Mouse (Mus musculus) ES-Bruce4 (cell line): ENCODE results near the gene Dusp22. TPM values are rescaled to one million over a fixed set of nuclear protein-coding genes. Genes with fewer than 3 reads are reported as not detected.

Experiments used
- H3K27ac ChIP-seq: 2 replicates; pipeline ENCODE4 v1.5.1; 2012; ENCODE audit warnings: low read length, inconsistent platforms; ENCODE audit not compliant: insufficient read depth
- H3K27me3 ChIP-seq: 2 replicates; pipeline ENCODE4 v1.6.1; 2012; ENCODE audit warnings: mild to moderate bottlenecking, low read length, inconsistent platforms; ENCODE audit not compliant: control insufficient read depth, poor library complexity, insufficient read depth, severe bottlenecking
- H3K36me3 ChIP-seq: 2 replicates; pipeline ENCODE4 v1.6.1; 2012; ENCODE audit warnings: inconsistent platforms, mild to moderate bottlenecking, low read length, moderate library complexity; ENCODE audit not compliant: control insufficient read depth, poor library complexity, insufficient read depth, severe bottlenecking
- H3K4me1 ChIP-seq: one replicate; pipeline ENCODE4 v1.8.1; 2011; ENCODE audit warnings: low read length; ENCODE audit not compliant: control insufficient read depth, insufficient read depth
- H3K4me3 ChIP-seq: 2 replicates; pipeline ENCODE4 v1.5.1; 2011; ENCODE audit warnings: low read depth, mild to moderate bottlenecking, low read length
- H3K9ac ChIP-seq: 2 replicates; pipeline ENCODE4 v1.6.1; 2012; ENCODE audit warnings: low read depth, mild to moderate bottlenecking, inconsistent platforms; ENCODE audit not compliant: poor library complexity, severe bottlenecking
- H3K9me3 ChIP-seq: replicated peaks from 2 replicates; pipeline ENCODE4 v1.6.1; 2012; ENCODE audit warnings: mild to moderate bottlenecking, low read length, inconsistent platforms; ENCODE audit not compliant: control insufficient read depth, poor library complexity, insufficient read depth, severe bottlenecking
- CTCF ChIP-seq: IDR thresholded peaks from one replicate; pipeline ENCODE4 v1.8.1; 2011; ENCODE audit warnings: low read depth, low read length
- EP300 ChIP-seq: IDR thresholded peaks from 2 replicates; pipeline ENCODE4 v1.6.1; 2011; ENCODE audit warnings: low read depth, low read length; ENCODE audit not compliant: insufficient read depth
- POLR2A ChIP-seq: IDR thresholded peaks from one replicate; pipeline ENCODE4 v1.8.1; 2011; ENCODE audit warnings: low read length; ENCODE audit not compliant: insufficient read depth
- polyA plus RNA-seq: library from polyadenylated mRNA; stranded (reverse); fragments of >200 nt; gene quantifications from 2 replicates; pipeline ENCODE4 v1.2.4, GENCODE M21; 2011; ENCODE audit warnings: low read depth; ENCODE audit not compliant: missing spikeins, insufficient read depth, insufficient read length

Gene Dusp22
- polyA plus RNA-seq, 1 experiment, result 13.1 TPM

DNA sequence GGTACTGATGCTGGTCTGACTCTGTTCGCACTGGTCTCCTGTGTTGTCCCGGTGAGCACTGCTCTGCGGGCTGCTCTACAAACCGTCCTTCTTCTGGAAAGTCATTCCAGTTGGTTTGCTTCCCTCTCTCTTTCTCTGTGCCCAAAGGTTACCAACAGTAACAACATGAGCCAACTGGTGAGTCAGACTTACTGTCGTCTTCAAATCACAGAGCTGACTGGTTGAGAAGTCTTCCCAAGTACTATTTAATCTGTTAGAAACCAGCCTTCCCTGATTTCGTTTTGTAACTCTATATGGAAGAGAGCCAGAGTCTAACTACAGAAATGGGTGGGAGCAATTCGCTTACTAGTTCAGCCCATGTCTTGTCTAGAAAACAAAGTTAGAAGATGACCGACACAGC, 5.5 kb downstream of the Dusp22 start:
- H3K9ac ChIP-seq, result no peak overlapping the region
- H3K27ac ChIP-seq, result no peak overlapping the region
- no peak overlapping the region for H3K4me3 ChIP-seq
- no peaks in the 10 kb centered on the region for H3K9me3 ChIP-seq
- TF ChIP-seq CTCF (no peak), EP300 (no peak), POLR2A (no peak)
- H3K4me1 ChIP-seq, result no peaks in the 10 kb centered on the region
- no peaks in the 10 kb centered on the region for H3K27me3 ChIP-seq
- H3K36me3 ChIP-seq, result no peaks in the 10 kb centered on the region

DNA sequence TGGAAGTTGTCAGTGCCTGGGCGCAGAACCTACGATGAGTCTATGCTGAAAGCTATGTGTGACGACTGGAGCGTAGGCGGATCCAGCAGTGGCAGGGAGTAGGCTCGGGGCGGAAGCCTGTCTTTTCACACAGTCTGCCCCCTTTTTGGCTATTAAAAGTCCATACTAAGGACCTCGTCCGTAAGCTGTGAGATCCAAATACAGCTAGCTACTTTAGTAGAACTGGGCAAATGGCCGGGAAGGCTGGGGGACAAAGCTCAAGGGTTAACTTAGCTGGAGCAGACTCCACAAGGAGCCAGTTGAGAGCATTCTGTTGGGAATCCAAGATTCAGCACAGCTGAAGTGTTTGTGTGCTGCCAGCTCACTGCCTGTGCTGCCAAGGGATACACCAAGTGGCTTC, 6.7 kb downstream of the Dusp22 start:
- no peak overlapping the region for H3K9ac ChIP-seq
- H3K4me3 ChIP-seq, result no peak overlapping the region
- TF ChIP-seq EP300, result no peak
- TF ChIP-seq CTCF, result no peak
- H3K27me3 ChIP-seq, result no peaks in the 10 kb centered on the region
- H3K4me1 ChIP-seq, result no peaks in the 10 kb centered on the region
- H3K9me3 ChIP-seq, result no peaks in the 10 kb centered on the region
- H3K27ac ChIP-seq, result no peak overlapping the region
- no peaks in the 10 kb centered on the region for H3K36me3 ChIP-seq

DNA sequence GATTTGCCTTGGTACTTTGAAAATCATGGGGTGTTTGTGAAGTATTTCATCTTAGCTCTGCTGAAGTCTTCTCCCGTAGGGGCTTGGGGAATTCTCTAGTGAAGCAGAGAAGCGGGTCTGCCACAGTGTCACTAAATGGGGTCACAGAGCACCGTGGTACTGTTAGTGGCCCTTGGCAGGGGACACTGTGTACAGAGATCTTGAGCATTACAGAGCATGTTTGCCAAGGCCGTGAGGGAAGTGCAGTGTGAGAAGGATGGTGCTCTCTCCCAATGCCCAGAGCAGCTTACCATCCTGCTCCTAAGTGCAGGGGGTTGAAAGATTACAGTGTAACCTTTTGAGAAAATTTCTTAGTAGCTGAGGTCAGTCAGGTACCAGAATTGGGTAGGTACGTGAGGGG, 8.5 kb downstream of the Dusp22 start:
- Histone ChIP-seq H3K27me3 (no peaks in the 10 kb centered on the region), H3K4me1 (no peaks in the 10 kb centered on the region), H3K4me3 (no peak overlapping the region), H3K36me3 (no peaks in the 10 kb centered on the region), H3K9ac (no peak overlapping the region), H3K27ac (no peak overlapping the region), H3K9me3 (no peaks in the 10 kb centered on the region)
- TF ChIP-seq EP300 (no peak), CTCF (no peak), POLR2A (no peak)

DNA sequence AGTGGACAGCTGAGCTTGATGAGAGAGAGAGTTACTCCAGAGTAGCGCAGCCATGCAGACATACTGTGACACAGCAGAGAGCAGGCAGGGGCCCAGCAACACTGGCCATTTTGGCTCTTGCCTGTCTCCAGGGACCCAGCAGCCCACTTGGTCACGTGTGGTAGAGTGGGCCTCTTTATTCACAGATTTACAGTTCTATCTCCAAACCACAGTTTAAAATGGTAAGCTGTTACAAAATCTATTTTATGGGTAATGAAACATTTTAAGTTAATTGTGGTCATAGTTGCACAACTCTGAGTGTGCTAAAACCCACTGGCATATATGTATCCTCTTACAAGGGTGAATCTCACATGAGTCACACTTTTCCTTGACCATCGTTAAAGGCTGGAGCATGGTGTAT, 9.5 kb downstream of the Dusp22 start:
- no peak overlapping the region for H3K27ac ChIP-seq
- H3K27me3 ChIP-seq, result no peaks in the 10 kb centered on the region
- H3K4me1 ChIP-seq, result no peaks in the 10 kb centered on the region
- no peak overlapping the region for H3K9ac ChIP-seq
- no peaks in the 10 kb centered on the region for H3K36me3 ChIP-seq
- no peak overlapping the region for H3K4me3 ChIP-seq
- no peaks in the 10 kb centered on the region for H3K9me3 ChIP-seq
- TF ChIP-seq POLR2A, result no peak
- no peak for TF ChIP-seq EP300
- TF ChIP-seq CTCF, result no peak

DNA sequence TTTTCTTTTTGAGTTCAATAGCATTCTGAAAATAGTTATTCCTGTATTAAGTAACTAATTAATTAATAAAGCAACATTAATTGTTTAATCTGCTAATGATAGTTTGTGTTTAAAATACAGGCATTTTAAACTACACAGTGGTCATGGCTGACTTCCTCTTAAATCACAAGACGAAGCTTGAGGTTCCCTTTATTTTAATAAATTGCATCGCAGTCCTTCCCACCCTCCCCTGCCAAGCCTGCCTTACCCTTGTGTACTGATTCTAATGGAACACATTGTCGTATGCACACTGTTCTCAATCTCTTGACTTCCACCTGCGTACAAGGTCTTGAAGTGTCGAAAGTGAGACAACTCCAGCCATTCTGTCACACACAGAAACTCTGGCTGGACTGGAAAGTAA, 14.1 kb downstream of the Dusp22 start:
- no peak for TF ChIP-seq CTCF
- no peak for TF ChIP-seq EP300
- TF ChIP-seq POLR2A, result no peak
- H3K4me3 ChIP-seq, result no peak overlapping the region
- no peak overlapping the region for H3K9ac ChIP-seq
- H3K27me3 ChIP-seq, result no peaks in the 10 kb centered on the region
- H3K9me3 ChIP-seq, result no peaks in the 10 kb centered on the region
- H3K36me3 ChIP-seq, result no peaks in the 10 kb centered on the region
- no peaks in the 10 kb centered on the region for H3K4me1 ChIP-seq
- no peak overlapping the region for H3K27ac ChIP-seq

DNA sequence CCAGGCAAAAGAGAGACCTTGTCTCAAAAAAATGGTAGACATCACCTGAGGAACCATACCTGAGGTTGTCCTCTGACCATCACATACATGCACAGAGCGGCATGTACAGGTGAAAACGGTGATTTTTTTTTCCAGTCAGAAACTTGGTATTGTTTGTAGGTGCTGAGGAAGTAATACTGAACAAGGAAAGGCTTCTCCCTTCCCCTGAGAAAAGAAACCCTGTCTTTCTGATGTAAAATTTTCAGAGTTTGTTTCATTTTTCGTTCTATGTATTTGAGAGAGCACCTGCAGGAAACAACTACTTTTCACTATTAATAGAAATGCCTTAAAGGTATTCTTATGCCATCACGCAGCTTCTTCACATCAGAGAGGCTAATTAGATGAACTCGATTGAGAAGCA, 19.0 kb downstream of the Dusp22 start:
- Histone ChIP-seq H3K36me3 (no peaks in the 10 kb centered on the region), H3K27ac (no peak overlapping the region), H3K4me3 (no peak overlapping the region), H3K9me3 (no peaks in the 10 kb centered on the region), H3K27me3 (no peaks in the 10 kb centered on the region), H3K4me1 (no peaks in the 10 kb centered on the region), H3K9ac (no peak overlapping the region)
- no peak for TF ChIP-seq POLR2A
- no peak for TF ChIP-seq EP300
- no peak for TF ChIP-seq CTCF

DNA sequence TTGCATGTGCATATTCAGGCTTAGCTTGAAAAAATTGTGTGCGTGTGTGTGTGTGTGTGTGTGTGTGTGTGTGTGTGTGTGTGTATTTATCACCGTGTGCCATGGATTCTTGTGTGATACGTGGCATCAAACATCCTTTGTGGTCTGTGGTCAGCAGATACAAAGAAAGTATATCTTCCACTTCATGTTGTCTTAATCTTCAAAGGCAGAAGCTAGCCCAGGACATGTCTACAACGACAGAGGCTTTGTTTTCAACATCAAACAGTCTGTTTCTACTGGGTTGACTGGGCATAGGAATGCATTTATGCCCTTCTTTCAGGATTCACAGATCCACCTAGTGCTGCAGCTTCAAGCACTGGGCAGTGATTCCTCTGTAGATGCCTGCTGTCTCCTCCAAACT, 22.1 kb downstream of the Dusp22 start:
- no peak for TF ChIP-seq CTCF
- no peak for TF ChIP-seq POLR2A
- TF ChIP-seq EP300, result no peak
- Histone ChIP-seq H3K27ac (no peak overlapping the region), H3K9me3 (no peaks in the 10 kb centered on the region), H3K4me3 (no peak overlapping the region), H3K36me3 (no peaks in the 10 kb centered on the region), H3K4me1 (no peaks in the 10 kb centered on the region), H3K27me3 (no peaks in the 10 kb centered on the region), H3K9ac (no peak overlapping the region)
